Mouse (Mus musculus): Measurements from ENCODE around the gene Cbfa2t2.

GRCm38 (mm10) chr2:154432696-154433095 lies 3.6 kb upstream of the Cbfa2t2 start:
- TF ChIP-seq CTCF (IDR thresholded peaks at IDR 0.05; ENCODE audit: low read depth) = no peak
- no peak for TF ChIP-seq EP300 (IDR thresholded peaks at IDR 0.05; ENCODE audit: low read depth)

Measured in liver, postnatal 0 days (tissue).